Mouse (Mus musculus) layer of hippocampus, adult 2 months (tissue): ENCODE results near the gene Wdr83. TPM values are rescaled to one million over a fixed set of nuclear protein-coding genes. Genes with fewer than 3 reads are reported as not detected.

Experiments used
- DNase-seq, 2 experiments: peaks; one replicate each; pipeline ENCODE4 v3.0.0; 2022; ENCODE audit warnings: low spot score in 2 of 2
- H3K27ac ChIP-seq: fragments of 200-600 bp; 2 replicates; pipeline ENCODE4 v1.8.1; 2022
- H3K4me3 ChIP-seq: fragments of 200-600 bp; 2 replicates; pipeline ENCODE4 v1.8.1; 2022; ENCODE audit warnings: mild to moderate bottlenecking
- CTCF ChIP-seq: fragments of 200-600 bp; conservative IDR thresholded peaks from 2 replicates; pipeline ENCODE4 v1.8.1; 2022; ENCODE audit warnings: antibody characterized with exemption, mild to moderate bottlenecking, moderate library complexity
- total RNA-seq, 2 experiments: library from RNA; stranded (reverse); gene quantifications; 2 replicates each; pipeline ENCODE4 v1.2.3; 2021

Gene Wdr83
- total RNA-seq, 2 experiments from 2014 or later: 26.7 to 29.0 TPM

DNA sequence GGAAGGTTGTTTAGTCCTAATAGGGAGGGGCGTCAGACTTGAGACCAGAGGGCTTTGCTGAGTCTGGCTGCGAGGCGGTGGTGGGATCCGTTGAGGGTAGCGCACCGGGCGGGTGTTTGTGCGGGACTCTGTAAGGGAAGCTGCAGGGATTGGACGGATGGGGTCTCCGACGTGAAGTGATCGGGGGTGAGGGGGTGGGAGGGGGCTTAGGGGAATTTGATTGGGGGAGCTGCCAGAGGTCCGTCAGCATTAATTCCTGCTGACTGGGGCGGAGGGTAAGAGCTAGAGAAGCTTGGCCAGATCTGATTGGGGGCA lies 43.8 kb downstream of the Wdr83 start:
- Histone ChIP-seq H3K4me3 (peak overlapping the region; percentile 75), H3K27ac (peak overlapping the region; percentile 99)
- DNase-seq: no peak
- no peak for TF ChIP-seq CTCF

DNA sequence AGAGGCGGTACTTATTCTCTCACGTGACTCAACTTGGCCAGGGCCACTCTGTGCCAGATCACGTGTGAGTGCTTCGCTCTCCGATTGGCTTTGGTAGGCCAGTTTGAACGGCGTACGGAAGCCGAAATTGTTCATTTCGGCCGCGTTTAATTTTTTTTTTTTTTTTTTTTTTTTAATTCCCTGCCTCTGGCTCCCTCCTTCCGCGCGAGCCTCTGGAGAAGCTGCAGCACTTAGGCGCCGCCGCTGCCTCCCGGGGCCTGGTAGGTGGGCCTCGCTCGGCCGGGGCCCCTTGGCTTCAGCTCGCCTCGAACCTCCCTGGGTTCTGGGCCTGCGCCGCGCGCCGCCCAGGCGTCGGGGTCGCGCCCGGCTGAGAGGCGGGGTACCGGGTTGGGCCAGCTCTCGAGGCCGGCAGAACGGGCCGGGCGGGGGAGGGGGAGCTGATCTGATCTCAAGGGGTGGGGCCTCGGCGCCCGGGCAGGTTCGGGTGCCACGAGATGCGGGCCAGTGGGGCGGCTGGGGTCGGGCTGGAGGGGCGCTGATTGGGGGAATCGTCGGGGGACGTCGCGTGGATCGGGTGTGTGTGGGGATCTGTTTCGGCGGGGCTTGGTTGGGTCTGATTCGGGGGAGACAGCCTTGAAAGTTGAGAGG lies 44.3 kb downstream of the Wdr83 start, which contains the start of gene Tnpo2:
Tnpo2 (plus strand) TSS at position 198 of the 648 bp plus-strand sequence.
- DNase-seq: peak; percentile 87 to 94
- H3K27ac ChIP-seq: peak within 1 kb of the TSS; percentile 99
- TF ChIP-seq CTCF: no peak
- H3K4me3 ChIP-seq: peak within 1 kb of the TSS; percentile 75

DNA sequence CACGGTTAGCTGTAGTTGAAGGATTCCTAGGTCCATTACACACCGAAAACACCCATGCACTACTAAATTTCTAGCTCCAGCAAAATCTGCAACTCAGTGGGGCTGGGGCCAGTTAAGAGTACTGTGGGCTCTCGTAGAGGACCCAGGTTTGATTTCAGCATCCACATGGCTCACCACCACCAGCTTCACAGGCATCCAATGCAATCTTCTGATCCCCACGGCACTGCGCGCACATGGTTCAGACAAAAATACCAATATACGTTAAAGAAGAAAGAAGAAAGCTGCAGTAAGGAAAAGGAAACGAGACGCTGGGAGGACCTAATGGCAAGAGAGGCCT lies 44.8 kb downstream of the Wdr83 start:
- DNase-seq: no peak
- H3K4me3 ChIP-seq: peak overlapping the region; percentile 75
- peak overlapping the region; percentile 99 for H3K27ac ChIP-seq
- TF ChIP-seq CTCF: no peak

DNA sequence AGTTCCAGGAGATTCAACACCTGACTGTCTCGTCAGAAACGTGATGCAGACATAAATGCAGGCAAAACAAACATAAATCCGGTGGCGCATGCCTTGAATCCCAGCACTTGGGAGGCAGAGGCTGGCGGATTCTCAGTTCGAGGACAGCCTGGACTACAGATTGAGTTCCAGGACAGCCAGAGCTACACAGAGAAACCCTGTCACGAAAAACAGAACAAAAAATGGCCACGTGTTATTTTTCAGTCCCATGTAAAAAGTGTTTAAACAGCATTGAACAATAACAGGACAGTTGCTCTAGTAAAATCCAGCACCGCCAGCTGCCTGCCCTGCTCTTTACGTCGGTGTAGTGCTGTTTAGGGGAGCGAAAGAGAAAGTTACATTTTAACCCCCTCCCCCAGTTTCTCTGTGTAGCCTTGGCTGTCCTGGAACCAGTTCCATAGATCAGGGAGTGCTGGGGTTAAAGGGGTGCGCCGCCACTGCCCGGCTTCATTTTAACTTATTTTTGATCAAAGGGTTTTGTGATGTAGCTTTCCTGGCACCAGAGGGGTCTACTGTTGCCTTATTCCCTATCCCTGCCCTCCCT lies 45.3 kb downstream of the Wdr83 start:
- DNase-seq: no peak
- Histone ChIP-seq H3K27ac (peak overlapping the region; percentile 99), H3K4me3 (peak overlapping the region; percentile 75)
- TF ChIP-seq CTCF: no peak

DNA sequence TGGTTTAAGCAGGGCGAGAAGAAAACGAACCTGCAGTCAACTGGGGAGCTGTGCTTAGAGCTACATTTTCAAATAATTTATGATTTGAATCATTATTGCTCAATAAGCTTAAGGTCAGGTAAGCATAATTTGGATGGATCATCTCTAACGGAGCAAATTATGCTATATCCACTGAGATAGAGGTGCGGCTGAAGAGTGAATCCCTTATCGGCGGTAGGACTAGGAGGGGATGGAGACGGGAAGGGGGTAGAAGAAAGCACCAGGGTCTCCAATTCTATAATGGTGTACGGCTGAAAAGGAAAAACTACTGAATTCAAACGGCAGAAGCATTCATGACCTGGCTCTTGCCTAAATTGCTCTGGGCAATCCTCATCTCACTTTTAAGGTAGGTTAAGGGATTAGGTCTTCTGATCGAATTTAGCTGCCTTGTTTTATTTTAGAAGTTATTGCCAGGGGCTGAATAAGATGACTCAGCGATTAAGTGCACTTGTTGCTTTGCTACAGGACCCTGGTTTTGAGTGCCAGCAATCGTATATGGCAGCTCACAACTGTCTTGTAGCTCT lies 45.9 kb downstream of the Wdr83 start:
- DNase-seq: no peak
- TF ChIP-seq CTCF: no peak
- H3K27ac ChIP-seq: peak overlapping the region; percentile 99
- peak overlapping the region; percentile 75 for H3K4me3 ChIP-seq

DNA sequence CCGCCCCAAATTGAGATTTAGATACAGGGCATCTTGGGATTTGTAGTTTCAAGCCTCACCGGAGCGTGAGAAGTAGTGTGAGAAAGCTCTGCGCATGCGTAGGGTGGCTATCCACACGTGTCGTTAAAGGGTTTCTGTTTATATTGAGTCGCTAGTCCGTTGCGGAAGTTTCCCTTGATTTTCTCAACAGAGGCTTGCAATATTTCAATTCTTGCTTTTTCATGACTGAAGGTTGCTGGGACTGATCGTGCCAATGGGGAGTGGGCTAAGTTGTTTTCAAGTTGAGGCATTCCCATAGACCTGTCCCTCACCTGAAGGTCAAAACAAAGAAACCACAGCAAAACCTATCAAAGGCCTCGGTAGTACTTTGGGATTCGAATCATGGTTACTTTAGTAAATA lies 46.3 kb downstream of the Wdr83 start:
- peak overlapping the region; percentile 75 for H3K4me3 ChIP-seq
- no peak for TF ChIP-seq CTCF
- peak; percentile 63 to 70 for DNase-seq
- peak overlapping the region; percentile 99 for H3K27ac ChIP-seq

DNA sequence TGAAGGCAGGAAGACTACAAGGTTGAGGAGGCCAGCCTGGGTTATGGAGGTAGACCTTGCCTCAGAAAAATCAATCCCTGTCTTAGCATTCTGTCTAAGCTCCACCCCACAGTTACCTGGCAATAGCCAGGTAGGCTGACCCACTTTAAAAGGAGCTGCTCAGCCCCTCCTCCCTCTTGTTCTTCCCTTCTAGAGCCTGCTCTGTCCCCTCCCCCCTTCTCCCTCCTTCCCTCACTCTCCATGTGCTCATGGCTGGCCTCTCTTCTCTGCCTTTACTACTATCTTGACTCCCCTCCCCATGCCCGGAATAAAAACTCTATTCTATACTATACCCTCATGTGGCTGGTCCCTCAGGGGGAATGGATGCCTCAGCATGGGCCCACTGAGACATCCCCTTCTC lies 47.2 kb downstream of the Wdr83 start:
- Histone ChIP-seq H3K4me3 (no peak overlapping the region), H3K27ac (no peak overlapping the region)
- DNase-seq: no peak
- no peak for TF ChIP-seq CTCF

DNA sequence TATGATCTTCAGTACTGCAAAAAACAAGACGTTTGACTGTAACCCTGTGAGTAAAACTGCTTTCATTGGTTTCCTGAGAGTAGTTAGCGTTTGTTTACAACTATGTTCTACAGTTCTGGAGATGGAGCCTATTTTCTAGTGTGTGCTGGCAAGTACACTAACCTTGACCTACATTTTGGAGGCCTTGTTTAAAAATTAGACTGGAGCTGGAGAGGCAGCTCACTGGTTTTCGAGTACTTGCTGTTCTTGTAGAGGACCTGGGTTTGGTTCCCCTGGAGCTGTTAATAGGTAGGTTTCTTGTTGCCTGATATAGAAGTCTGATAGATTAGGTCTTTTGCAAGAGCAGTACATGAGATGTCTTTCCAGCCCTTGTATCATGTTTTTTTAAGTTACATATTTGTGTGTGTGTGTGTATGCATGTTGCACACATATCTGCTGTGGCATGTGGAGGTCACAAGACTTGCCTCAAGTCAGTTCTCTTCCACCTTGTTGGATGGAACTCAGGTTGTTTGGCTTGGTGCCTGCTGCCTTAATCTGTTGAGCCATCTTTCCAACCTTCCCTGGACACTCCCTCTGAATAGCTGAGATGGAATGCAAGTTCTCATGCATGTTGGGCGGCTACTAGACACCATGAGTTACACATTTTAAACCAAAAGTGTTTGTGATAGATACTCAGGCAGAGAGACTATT lies 48.3 kb downstream of the Wdr83 start:
- no peak for DNase-seq
- H3K4me3 ChIP-seq: no peak overlapping the region
- TF ChIP-seq CTCF: no peak
- H3K27ac ChIP-seq: no peak overlapping the region

DNA sequence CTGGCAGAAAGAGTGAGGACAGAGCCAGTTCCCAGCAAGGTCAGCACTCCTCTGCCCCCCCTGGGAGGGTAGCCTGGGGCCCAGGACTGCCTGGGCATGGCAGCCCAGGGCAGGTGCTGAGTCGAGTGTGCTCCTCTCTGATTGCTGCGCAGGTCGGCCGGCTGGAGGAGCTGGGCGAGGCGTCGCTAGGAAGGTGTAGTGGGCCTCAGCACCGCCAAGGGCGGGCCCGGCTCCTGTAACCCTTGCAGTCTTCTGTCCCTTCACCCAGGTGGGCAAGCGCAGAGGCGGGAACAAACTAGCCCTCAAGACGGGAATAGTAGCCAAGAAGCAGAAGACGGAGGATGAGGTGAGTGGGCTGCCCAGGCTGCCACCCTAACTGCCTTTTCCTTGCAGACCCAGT lies 51.8 kb downstream of the Wdr83 start:
- Histone ChIP-seq H3K27ac (0 out of 2 replicates have a peak overlapping the region, but pooled peaks have one; percentile 46), H3K4me3 (peak overlapping the region; percentile 98; the same call in 1 of the 2 replicates)
- no peak for TF ChIP-seq CTCF
- DNase-seq: no peak

DNA sequence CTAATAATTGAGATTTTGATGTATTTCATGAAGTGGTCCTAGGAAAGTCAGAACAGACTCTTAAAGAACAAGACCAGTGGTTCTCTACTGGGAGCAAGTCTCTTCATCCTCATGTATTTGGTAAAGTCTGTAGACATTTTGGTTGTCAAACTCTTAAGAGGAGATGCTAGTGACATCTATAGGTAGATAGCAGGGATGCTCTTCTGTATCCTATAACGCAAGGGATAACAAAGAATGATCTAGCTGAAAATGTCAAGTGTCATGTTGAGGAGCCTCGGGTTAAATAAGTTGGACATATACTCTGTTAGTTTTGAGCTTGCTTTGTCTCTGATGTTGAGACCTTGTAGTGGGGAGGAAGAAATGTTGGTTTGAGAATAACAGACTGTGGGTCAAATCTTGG lies 53.2 kb downstream of the Wdr83 start:
- peak overlapping the region; percentile 99 for H3K27ac ChIP-seq

DNA sequence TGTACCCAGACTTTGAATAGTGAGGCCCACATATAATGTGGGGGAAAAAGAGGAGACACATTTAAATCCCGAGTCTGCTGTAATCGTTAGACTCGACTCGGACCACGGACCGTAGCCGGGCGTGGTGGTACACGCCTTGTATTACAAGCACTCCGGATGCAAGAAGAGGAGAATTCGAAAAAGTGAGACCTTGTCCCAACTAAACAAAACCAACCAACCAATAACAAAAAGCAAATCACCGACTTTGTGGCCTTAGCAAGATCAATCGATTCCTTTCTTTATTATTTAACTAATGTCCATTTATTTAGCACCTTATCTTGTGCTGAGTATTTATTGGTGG lies 53.6 kb downstream of the Wdr83 start:
- Histone ChIP-seq H3K4me3 (peak overlapping the region; percentile 98), H3K27ac (peak overlapping the region; percentile 99)
- no peak for TF ChIP-seq CTCF
- no peak for DNase-seq

More for the DNA sequence above, 53.2 kb downstream of the Wdr83 start:
- DNase-seq: no peak
- peak overlapping the region; percentile 98 for H3K4me3 ChIP-seq
- TF ChIP-seq CTCF: peak; percentile 51

DNA sequence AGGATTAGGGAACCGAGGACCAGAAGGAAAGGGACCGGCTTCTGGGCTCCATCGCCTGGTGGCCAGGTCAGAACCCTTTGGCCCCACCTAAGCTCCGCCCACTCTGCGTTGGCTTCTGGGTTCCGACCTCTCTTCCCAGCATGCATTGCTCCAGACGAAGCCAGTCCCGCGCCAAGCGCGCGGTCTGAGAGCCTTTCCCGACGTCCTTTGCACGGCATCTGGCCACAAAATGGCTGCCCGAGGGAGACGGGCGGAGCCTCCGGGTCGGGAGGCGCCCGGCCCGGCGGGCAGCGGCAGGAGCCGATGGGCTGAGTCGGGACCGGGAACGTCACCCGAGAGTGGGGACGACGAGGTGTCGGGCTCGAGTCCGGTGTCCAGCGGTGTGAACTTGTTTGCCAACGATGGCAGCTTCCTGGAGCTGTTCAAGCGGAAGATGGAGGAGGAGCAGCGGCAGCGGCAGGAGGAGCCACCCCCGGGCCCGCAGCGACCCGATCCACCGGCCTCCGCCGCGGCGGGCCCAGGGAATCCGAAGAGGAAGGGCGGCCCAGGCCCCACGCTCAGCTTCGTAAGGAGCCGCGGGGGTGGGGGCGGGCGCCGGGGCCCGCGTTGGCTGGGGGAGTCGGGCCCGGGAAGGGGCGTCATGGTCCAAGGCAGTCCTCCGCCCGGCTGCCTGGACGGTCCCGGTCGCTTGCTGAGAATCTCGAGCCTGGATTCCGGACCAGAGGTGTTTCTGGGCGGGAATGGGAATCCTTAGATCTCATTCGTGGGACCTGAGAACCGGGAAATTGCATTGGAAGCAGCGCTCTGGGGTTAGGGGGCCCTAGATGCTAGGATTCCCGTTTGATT lies 54.2 kb downstream of the Wdr83 start, which contains the start of gene Trir:
Trir (plus strand) TSS at position 154 of the 846 bp plus-strand sequence.
- Histone ChIP-seq H3K27ac (peak within 1 kb of the TSS; percentile 99), H3K4me3 (peak within 1 kb of the TSS; percentile 98)
- peak; percentile 95 to 97 for DNase-seq
- TF ChIP-seq CTCF: 0 out of 2 replicates have a peak, but pooled peaks have one; percentile 12
